Mouse (Mus musculus) forebrain, embryonic 14.5 days (tissue): ENCODE results near the gene Cmya5. TPM values are rescaled to one million over a fixed set of nuclear protein-coding genes. Genes with fewer than 3 reads are reported as not detected.
"Not testable (repeated sequence)": the region's sequence is repeated elsewhere in the genome, so short reads cannot be mapped to it uniquely, and the experiment has no call there.

ENCODE experiments used
- ATAC-seq: fragments of 200-750 bp; cut with Nextera tagmentation; 2 replicates; pipeline ENCODE4 v1.8.0; 2017; ENCODE audit warnings: mild to moderate bottlenecking, moderate library complexity
- DNase-seq: peaks from one replicate; pipeline ENCODE4 v3.0.0-alpha.2; 2015; ENCODE audit warnings: low spot score
- H3K27ac ChIP-seq: fragments of 300-500 bp; sonication (generic); 2 replicates; pipeline ENCODE4 v1.5.1; 2014; ENCODE audit warnings: low read depth, mild to moderate bottlenecking, control low read depth, low read length, moderate library complexity
- H3K27me3 ChIP-seq: fragments of 300-500 bp; sonication (generic); replicated peaks from 2 replicates; pipeline ENCODE4 v1.6.1; 2014; ENCODE audit warnings: low read length, control low read depth, mixed read lengths; ENCODE audit not compliant: control insufficient read depth, insufficient read depth
- H3K36me3 ChIP-seq: fragments of 300-500 bp; sonication (generic); 2 replicates; pipeline ENCODE4 v1.6.1; 2014; ENCODE audit warnings: low read length, control low read depth; ENCODE audit not compliant: control insufficient read depth, insufficient read depth
- H3K4me1 ChIP-seq: fragments of 300-500 bp; sonication (generic); 2 replicates; pipeline ENCODE4 v1.6.1; 2014; ENCODE audit warnings: antibody characterized with exemption, low read length, control low read depth; ENCODE audit not compliant: control insufficient read depth, insufficient read depth
- H3K4me2 ChIP-seq: fragments of 300-500 bp; sonication (generic); 2 replicates; pipeline ENCODE4 v1.6.1; 2014; ENCODE audit warnings: mild to moderate bottlenecking, control low read depth, low read length
- H3K4me3 ChIP-seq: fragments of 300-500 bp; sonication (generic); 2 replicates; pipeline ENCODE4 v1.5.1; 2014; ENCODE audit warnings: low read depth, low read length, control low read depth
- H3K9ac ChIP-seq: fragments of 300-500 bp; sonication (generic); 2 replicates; pipeline ENCODE4 v1.6.1; 2014; ENCODE audit warnings: mild to moderate bottlenecking, low read length, control low read depth, moderate library complexity
- H3K9me3 ChIP-seq: fragments of 300-500 bp; sonication (generic); replicated peaks from 2 replicates; pipeline ENCODE4 v1.6.1; 2016; ENCODE audit warnings: low read length, control low read depth, mixed read lengths; ENCODE audit not compliant: control insufficient read depth
- WGBS: fragments of 180-500 bp; shearing (Covaris S2); extraction: QIAGEN DNeasy Blood & Tissue Kit; methylation state at CpG from one replicate; pipeline ENCODE4 v1.1.7; 2014; 5-methylcytosine and 5-hydroxymethylcytosine counted together
- polyA plus RNA-seq: library from polyadenylated mRNA; unstranded; fragments of >200 nt; fragmentation: Nextera tagmentation; extraction: Ambion mirVana; gene quantifications from 2 replicates; pipeline ENCODE4 v1.2.1, GENCODE M21; 2014

The Cmya5 gene
- 0.17 and 0.27 TPM in 2 replicates for polyA plus RNA-seq

GRCm38 (mm10) chr13:93144336-93145167 is at the start of gene Cmya5:
Gene Cmya5, minus strand, starts transcription at chr13:93144724.
- ATAC-seq (peak; percentile 88), DNase-seq (peak; percentile 75)
- no peaks in the 10 kb centered on the region for H3K27me3 ChIP-seq
- peaks cover 5% of the 10 kb centered on the region; the same call in 1 of the 2 replicates for H3K36me3 ChIP-seq
- H3K9ac ChIP-seq = peak within 1 kb of the TSS; percentile 64
- under 1% methylated on average over 45 of the region's 45 CpGs for WGBS
- H3K4me3 ChIP-seq = peak within 1 kb of the TSS; percentile 39
- no peak within 1 kb of the TSS; the same call in 1 of the 2 replicates for H3K27ac ChIP-seq
- 0 out of 2 replicates have a peak, but pooled peaks cover 2% of the 10 kb centered on the region for H3K4me1 ChIP-seq
- H3K9me3 ChIP-seq = no peaks in the 10 kb centered on the region
- H3K4me2 ChIP-seq = peak within 1 kb of the TSS; percentile 93

- no peaks in the 10 kb centered on the region for H3K36me3 ChIP-seq
- peak overlapping the region; percentile 67 for H3K4me2 ChIP-seq
- DNase-seq (no peak), ATAC-seq (no peak)
- peak overlapping the region; percentile 81 for H3K27ac ChIP-seq
- no peaks in the 10 kb centered on the region for H3K27me3 ChIP-seq
- H3K9ac ChIP-seq = peak overlapping the region; percentile 89
- H3K4me3 ChIP-seq = peak overlapping the region; percentile 81
- no peaks in the 10 kb centered on the region for H3K9me3 ChIP-seq
- H3K4me1 ChIP-seq = peaks cover 18% of the 10 kb centered on the region
- WGBS = 63% methylated on average over 5 of the region's 5 CpGs
Measured at GRCm38 (mm10) chr13:93192646-93193026, 48.1 kb upstream of the Cmya5 start.

GRCm38 (mm10) chr13:93191831-93192645 is 47.5 kb upstream of the Cmya5 start, which contains the start of gene Tent2:
Gene Tent2, minus strand, starts transcription at chr13:93192385.
- Histone ChIP-seq H3K9me3 (no peaks in the 10 kb centered on the region), H3K27me3 (no peaks in the 10 kb centered on the region), H3K4me3 (peak within 1 kb of the TSS; percentile 81), H3K9ac (peak within 1 kb of the TSS; percentile 89), H3K4me2 (peak within 1 kb of the TSS; percentile 67), H3K4me1 (peaks cover 18% of the 10 kb centered on the region), H3K27ac (peak within 1 kb of the TSS; percentile 81), H3K36me3 (no peaks in the 10 kb centered on the region)
- peak; percentile 99 for ATAC-seq
- DNase-seq = peak; percentile 98
- under 1% methylated on average over 70 of the region's 72 CpGs for whole genome bisulfite sequencing

GRCm38 (mm10) chr13:93189416-93189815 is 44.9 kb upstream of the Cmya5 start:
- ATAC-seq = no peak
- Histone ChIP-seq H3K4me2 (no peak overlapping the region), H3K27me3 (no peaks in the 10 kb centered on the region), H3K36me3 (peaks cover 7% of the 10 kb centered on the region; the same call in 1 of the 2 replicates), H3K4me1 (peaks cover 18% of the 10 kb centered on the region), H3K9me3 (no peaks in the 10 kb centered on the region), H3K4me3 (no peak overlapping the region), H3K9ac (no peak overlapping the region), H3K27ac (no peak overlapping the region)
- 84% methylated on average over 2 of the region's 2 CpGs for WGBS
- no peak for DNase-seq

- 95% methylated on average over 3 of the region's 3 CpGs for WGBS
- H3K9ac ChIP-seq = no peak overlapping the region
- no peak overlapping the region for H3K27ac ChIP-seq
- ATAC-seq (no peak), DNase-seq (no peak)
- H3K36me3 ChIP-seq = peaks cover 7% of the 10 kb centered on the region; the same call in 1 of the 2 replicates
- no peaks in the 10 kb centered on the region for H3K9me3 ChIP-seq
- no peak overlapping the region for H3K4me2 ChIP-seq
- no peaks in the 10 kb centered on the region for H3K27me3 ChIP-seq
- H3K4me3 ChIP-seq = no peak overlapping the region
- peaks cover 18% of the 10 kb centered on the region for H3K4me1 ChIP-seq
Measured at GRCm38 (mm10) chr13:93188738-93189137, 44.2 kb upstream of the Cmya5 start.

GRCm38 (mm10) chr13:93187792-93188191 is 43.3 kb upstream of the Cmya5 start:
- H3K4me3 ChIP-seq, H3K9me3 ChIP-seq, H3K27ac ChIP-seq, ATAC-seq, H3K4me2 ChIP-seq, H3K27me3 ChIP-seq, H3K9ac ChIP-seq, DNase-seq: not testable (repeated sequence)
- Histone ChIP-seq H3K4me1 (peaks cover 17% of the 10 kb centered on the region), H3K36me3 (peaks cover 16% of the 10 kb centered on the region)
- WGBS = 87% methylated on average over 5 of the region's 5 CpGs

GRCm38 (mm10) chr13:93180351-93180750 is 35.8 kb upstream of the Cmya5 start:
- H3K9me3 ChIP-seq = no peaks in the 10 kb centered on the region
- H3K4me3 ChIP-seq = no peak overlapping the region
- H3K27ac ChIP-seq = no peak overlapping the region
- no peak overlapping the region for H3K4me2 ChIP-seq
- no peaks in the 10 kb centered on the region for H3K27me3 ChIP-seq
- H3K36me3 ChIP-seq = peaks cover 26% of the 10 kb centered on the region
- ATAC-seq (no peak), DNase-seq (no peak)
- peaks cover 2% of the 10 kb centered on the region; the same call in 1 of the 2 replicates for H3K4me1 ChIP-seq
- H3K9ac ChIP-seq = no peak overlapping the region
- 100% methylated on average over 1 of the region's 1 CpGs for WGBS

GRCm38 (mm10) chr13:93179522-93179921 is 35.0 kb upstream of the Cmya5 start:
- H3K4me3 ChIP-seq = no peak overlapping the region
- H3K27ac ChIP-seq = no peak overlapping the region
- ATAC-seq (no peak), DNase-seq (no peak)
- H3K9me3 ChIP-seq = no peaks in the 10 kb centered on the region
- 94% methylated on average over 2 of the region's 2 CpGs for WGBS
- no peak overlapping the region for H3K4me2 ChIP-seq
- peaks cover 2% of the 10 kb centered on the region; the same call in 1 of the 2 replicates for H3K4me1 ChIP-seq
- peaks cover 24% of the 10 kb centered on the region for H3K36me3 ChIP-seq
- H3K9ac ChIP-seq = no peak overlapping the region
- H3K27me3 ChIP-seq = no peaks in the 10 kb centered on the region
